Mouse (Mus musculus): ENCODE measurements around the gene Pigr.

DNA sequence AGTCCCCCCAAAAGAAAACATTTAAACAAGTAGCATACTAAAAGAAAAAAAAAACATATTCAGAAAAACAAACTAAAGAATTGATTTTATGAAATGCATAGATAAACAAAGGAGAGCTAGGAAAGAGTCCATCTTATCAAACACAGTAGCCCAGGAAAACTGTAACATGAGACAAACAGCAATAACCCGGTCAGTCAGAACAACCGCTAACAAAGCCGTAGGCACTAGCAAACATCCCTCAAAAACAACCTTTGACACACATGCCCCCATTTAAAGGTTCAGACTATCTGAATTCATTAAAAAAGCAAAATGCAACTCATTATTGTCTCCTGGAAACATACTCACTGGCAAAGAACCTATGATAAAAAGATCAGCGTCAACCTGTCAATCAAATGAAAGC, 31.0 kb downstream of the Pigr start:
- TF ChIP-seq CTCF (IDR thresholded peaks at IDR 0.05; ENCODE audit: low read depth) (no peak), EP300 (optimal IDR thresholded peaks at IDR 0.05) (no peak)
